Mouse (Mus musculus) neutrophil, adult 5-6 weeks (primary cell): Measurements from ENCODE around the gene Dennd6b. TPM values are rescaled to one million over a fixed set of nuclear protein-coding genes. Genes with fewer than 3 reads are reported as not detected.

Experiments
- ATAC-seq: fragments of 151-379, 151-347 bp; 2 replicates; pipeline ENCODE4 v1.8.0; 2017; ENCODE audit warnings: mild to moderate bottlenecking, moderate TSS enrichment; ENCODE audit not compliant: insufficient number of reproducible peaks, poor library complexity, low FRiP score, severe bottlenecking; ENCODE audit errors: extremely low read depth
- total RNA-seq: library from RNA; stranded (forward); fragments of 200-1000 nt; gene quantifications from 2 replicates; pipeline ENCODE4 v1.2.3, GENCODE M21; 2017

The Dennd6b gene
- 14.3 and 14.5 TPM in 2 replicates for total RNA-seq

DNA sequence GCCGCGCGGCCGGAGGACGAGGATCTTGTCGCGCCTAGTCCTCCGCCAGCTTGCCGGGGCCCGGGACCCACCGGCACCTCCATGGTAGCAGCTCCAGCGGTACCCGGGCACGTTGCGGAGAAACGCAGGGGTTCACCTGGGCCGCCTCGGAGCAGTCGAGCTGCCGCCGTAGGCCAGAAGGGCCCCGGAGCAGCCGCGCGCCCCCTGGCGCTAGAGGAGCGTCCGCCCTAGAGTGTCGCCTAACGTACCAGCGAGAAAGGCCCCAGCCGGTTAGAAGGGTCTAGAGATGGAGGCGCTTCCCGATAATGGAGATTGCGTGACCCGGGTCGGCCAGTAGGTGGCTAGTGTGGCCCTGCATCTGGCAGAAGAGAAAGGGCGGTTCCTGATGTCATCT is at the start of gene Dennd6b:
Dennd6b (minus strand) TSS at position 184 of the 394 bp plus-strand sequence.
- ATAC-seq, result peak; percentile 99

DNA sequence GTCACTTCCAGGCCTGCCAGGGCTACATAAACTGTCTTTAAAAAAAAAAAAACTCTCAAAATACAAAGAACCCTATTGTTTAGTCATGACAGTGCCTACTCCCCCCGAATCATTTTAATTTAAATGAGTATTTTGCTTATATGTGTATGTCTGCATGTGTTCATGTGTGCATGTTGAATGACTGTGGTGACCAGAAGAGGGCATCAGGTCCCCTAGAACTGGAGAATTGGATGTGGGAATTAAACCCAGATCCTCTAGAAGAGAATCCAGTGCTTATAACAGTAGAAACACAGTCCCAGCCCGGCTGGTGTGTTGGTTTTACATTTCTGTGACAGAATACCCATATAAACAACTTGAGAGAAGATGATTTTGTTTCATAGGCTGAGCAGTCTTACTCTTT is 44.7 kb upstream of the Dennd6b start:
- ATAC-seq, result no peak

DNA sequence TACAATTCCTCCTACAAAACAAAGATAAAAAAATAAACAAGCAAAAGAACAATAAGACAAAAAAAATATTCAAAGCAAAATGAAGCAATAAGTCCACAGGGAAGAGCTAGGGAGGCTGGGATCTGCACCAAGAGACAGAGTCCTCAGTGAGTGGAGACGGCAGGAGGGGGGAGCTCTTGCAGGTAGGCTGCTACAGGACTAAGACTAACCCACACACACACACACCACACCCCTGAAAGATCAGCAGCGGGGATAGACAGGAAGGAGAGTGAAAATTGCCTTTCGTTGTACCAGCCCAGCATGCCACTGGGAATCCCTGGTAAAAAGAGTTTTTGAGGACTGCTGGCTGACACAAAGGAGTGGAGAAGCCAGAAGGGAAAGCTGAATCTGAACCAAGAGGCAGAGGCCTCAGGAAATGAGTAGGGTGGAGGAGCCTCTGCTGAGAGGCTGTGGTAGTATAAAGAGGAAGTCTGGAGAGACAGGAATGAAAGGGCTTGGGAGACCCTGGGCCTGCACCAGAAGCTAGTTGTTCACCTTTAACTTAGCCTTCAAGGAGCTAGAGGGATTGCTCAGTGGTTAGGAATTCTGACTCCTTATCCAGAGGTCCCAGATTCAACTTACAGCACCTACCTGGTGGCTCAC is 43.6 kb upstream of the Dennd6b start:
- ATAC-seq, result no peak

DNA sequence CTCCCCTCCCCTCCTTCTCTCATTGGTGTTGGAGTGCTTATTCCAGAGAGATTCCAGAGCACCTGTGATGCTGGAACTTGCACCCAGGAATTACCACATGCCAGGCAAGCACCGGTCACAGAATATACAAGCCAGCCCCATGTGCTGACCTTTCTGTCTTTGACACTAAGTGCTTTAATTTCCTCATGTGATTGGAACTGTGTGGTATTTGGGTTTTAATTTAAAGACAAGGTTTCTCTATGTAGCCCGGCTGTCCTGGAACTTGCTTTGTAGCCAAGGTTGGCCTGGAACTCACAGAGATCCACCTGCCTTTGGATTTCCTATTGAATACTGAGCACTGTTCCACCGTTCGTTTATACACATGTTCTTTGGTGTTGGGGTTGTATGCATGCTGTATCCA is 37.8 kb upstream of the Dennd6b start:
- no peak for ATAC-seq

DNA sequence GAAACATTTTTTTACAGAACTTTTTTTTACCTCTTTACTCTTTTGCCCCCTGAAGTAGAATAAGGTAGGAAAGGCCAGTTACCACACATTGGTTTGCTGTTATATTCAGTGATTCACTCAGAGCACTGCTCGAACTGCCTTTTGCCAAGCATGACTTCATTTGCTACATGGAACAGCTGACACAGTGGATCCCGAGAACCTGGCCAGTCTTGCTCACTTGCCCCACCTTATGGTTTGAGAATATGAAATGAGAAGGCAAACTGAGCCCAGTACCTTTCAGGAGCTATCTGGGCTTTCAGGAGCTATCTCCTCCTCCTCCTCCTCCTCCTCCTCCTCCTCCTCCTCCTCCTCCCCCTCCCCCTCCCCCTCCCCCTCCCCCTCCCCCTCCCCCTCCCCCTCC is 37.3 kb upstream of the Dennd6b start:
- ATAC-seq, result no peak

DNA sequence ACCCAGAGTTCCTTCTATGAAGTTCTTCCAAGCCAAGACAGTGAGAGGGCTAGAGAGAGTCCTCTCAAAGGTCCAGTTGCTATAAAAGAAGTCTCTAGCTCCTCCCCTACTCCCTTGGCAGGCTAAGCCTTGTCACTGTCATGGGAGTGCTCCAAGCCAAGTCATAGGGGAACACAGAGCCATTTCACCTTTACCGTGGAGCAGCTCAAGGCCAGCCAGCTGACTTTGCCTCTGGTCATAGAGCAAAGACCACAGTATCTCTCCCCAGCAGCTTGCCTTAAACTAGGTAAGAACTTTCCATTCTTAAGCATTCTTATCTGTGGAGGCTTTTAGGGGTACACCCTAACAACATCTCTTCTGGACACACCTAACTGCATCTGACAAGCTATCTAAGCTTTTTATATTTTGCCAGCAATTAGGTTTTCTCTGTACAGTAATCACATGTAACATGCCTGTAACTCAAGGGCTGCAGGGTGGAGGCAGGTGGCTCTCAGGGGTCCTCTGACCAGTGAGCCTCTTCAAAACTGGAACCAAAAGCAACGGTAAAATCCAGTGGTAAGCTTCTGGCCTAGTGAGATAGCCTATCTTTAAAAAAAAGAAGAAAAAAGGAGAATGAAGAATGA is 19.4 kb upstream of the Dennd6b start:
- no peak for ATAC-seq

DNA sequence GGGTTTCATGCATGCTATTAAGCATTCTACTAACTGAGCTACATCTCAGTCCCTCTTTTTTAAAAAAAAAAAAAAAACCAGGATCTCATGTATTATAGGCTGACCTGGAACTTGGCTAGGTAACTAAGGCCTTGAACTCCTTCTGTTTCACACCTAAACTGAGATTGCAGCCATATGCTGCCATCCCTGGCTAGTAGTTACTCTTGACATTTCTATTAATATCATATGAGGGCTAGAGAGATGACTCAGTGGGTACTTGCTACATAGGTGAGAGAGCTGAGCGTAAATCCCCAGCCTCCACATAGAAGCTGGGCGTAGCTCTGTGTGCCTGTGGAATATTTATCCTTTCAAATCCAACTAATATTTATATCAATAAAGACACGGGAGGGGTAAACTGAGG is 18.7 kb upstream of the Dennd6b start:
- no peak for ATAC-seq

DNA sequence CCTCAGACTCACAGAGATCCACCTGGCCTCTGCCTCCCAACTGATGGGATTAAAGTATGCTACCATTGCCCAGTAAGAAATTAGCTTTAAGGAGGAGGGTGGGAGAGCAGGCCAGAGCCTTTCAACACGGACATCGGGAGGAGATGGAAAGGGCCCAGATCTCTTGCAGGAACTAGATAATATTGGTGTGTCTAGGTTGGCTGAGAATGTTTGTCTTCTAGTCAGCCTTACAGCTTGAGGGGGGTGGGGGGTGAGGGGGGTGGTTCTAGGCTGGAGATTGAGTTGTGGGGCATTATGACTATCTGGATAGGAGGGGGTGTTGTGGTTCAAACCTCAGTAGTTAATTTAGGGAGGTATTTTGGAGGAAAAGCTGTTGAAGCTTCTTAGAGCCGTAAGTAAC is 17.2 kb upstream of the Dennd6b start:
- ATAC-seq, result no peak

DNA sequence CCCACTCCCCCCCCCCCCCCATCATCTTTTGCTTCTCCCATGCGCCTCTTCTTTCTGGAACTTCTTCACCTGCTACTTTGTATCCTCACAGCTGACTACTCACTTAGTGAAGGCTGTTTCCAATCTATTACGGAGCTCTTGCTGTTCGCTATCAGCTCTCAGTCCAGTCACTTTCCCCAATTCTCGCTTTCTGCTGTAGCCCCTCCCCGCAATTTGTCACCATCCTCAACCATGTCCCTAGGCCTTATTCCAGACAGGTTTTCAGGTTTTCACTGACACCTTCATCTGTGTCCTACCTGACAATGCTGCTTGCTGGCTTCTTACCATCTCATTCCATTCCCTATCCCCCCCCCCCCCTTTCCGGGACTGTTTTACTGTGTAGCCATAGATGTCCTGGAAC is 16.2 kb upstream of the Dennd6b start:
- ATAC-seq, result no peak

DNA sequence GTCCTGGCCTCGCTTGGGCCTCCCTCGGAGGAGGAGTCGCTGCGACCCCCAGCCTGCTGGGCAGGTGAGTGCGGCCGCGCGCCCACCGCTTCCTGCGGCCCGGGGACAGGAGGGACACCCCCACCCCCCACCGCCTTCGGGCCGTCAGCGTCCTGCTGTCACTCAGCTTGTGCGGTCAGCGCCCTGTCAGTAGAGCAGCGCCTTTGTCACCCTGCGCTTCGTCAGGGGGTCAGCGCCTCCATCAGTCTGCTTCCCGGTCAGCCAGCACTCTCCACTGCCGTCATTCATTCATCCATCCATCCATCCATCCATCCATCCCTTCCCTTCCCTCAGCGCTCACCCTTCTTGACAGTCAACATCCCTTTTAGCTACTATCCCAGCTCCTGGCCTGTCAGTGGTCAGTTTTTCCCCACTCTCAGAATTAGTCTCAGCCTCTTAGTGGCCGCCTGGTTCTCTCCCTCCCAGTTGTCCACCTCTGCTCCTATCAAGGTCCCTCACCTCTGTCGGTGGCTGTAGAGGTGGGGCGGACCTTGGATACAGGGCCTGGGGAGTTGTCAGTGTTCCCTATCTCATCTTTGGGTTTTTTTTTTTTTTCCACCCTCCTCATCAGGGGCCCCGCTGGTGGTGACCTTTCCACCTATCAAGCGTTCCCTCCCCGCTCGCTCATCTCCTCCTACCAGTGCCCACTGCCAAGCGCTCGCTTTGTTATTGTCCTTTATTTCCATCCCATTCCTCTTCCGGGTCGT is 15.6 kb upstream of the Dennd6b start:
- no peak for ATAC-seq

DNA sequence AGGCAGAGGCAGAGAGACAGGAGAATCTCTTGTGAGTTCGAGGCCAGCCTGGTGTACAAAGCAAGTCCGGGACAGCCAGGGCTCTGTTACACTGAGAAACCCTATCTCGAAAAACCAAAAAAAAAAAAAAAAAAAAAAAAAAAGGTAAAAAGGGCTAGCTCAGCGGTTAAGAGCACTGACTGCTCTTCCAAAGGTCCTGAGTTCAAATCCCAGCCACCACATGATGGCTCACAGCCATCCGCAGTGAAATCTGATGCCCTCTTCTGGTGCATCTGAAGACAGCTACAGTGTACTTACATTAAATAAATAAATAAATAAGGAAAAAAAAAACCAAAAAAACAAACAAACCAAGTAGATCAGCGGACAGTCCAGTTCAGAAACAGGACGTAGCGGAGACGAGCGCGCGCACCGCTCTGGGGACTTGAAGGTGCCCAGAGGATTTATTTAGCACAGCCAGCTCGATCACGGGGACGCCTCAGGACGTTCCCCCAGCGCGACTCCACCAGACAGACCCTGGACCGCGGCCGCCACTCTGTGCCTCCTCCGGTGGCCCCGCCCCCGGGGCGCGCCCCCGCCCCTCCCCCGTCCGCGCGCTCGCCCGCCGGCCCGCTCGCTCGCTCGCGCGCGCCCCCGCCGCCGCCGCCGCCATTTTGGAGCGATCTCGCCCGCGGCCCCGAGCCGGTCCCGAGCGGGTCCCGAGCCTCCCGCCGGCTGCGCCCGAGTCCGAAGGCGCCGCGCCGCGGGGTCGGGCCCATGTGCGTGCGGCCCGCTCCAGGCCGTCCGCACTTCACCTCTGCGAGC is 14.8 kb upstream of the Dennd6b start, which contains the start of gene Ppp6r2:
Ppp6r2 (plus strand) TSS at position 639 of the 801 bp plus-strand sequence.
- ATAC-seq, result peak; percentile 60

DNA sequence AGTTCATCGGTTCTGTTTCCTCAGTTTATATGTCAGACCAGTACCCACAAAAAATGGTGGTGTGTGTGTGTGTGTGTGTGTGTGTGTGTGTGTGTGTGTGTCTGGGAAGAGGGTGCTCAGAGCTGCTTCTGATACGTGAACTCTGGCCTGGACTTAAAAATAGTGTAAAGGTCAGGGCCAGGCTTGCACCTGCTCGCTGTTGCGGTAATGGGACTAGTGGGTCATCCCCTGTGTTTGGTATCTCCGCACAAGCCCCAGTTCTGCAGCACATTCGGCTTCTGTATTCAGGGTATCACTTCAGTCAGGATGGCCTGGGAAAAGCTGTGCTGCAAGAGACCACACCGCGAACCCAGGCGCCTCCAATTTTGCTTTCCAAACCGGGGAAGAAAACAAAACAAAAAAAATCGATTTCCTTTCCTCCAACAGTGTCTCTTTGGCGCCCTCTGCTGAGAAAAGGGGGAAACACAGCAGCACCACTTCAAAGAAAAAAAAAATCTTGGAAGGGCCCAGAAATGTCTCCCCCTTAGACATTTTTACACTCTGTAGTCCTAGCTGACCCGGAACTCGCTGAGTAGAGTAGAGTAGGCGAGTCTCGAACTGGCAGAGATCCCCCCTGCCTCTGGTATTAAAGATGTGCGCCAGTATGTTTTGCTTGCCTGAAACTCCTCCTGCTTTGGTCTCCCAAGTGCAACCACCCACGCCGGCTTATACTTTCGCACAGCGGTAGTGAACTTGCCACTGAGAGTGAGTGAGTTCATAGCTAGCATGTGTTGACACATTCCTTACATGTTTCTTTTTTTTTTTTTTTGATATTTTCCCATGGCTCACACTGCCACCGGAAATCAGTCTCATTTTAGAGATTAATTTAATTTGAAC is 13.8 kb upstream of the Dennd6b start:
- peak; percentile 59 for ATAC-seq

DNA sequence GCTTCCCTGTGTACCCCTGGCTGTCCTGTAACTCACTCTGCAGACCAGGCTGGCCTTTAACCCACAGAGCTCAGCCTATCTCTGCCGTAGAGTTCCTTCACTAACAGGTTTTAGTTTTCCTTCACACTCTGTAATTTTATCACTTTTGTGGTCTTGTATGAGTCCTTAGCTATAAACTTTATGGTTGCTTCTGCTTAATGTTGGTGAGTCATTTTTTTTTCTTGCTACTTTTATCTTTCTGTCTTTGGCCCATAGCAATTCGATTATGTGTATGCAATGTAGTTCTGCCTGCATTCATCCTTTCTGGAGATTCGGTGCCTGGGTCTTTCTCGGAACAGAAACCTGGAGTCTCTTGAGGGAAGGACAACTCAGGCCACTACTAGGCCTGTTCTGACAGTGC is 11.2 kb upstream of the Dennd6b start:
- no peak for ATAC-seq

DNA sequence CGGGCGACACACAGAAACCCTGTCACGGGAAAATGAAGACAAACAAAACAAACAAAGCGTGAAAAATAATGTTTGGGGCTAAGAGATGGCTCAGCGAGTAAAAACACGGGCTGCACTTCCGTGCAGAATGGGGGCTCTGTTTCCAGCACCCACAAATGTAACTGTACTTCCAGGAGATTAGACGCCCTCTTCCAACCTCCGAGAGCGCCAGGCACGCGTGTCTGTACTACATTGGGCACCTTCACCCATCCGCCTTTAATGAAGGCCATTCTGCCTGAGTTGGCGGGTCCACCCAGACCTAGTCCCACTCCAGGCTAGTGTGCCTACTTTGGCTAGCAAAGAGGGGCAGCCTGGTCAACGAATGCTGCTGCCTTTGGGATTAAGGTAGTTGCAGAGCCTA is 760 bp upstream of the Dennd6b start:
- ATAC-seq, result no peak

DNA sequence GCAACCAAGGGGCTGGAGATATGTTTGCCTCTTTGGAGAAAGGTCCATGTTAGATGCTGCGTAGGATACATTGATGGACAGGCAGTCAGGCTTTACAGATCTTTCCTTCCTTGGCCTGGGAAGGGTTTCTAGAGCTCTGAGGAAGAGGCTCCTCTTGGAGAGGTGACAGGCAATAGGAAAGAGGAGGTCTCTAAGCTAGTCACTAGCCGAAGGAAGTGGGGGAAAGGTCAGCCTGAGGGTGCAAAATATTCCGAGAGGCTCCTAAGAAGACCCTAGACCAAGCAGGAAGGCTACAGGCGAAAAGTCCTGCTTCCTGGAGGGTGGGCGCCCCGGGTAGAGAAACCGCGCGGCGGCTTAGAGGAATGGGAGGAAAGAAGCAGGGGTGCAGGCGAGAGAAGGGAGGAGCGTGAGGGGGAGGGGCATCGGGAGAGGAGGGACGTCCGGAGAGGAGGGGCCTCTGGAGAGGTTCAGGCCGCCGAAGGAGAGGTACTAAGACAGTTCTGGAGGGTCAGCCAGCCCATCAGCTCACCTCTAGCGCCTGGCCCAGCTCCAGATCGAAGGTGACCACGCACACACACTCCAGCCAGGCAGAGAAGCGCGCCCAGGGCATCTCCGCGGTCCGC is 495 bp downstream of the Dennd6b start:
- peak; percentile 68; the same call in 1 of the 2 replicates for ATAC-seq

DNA sequence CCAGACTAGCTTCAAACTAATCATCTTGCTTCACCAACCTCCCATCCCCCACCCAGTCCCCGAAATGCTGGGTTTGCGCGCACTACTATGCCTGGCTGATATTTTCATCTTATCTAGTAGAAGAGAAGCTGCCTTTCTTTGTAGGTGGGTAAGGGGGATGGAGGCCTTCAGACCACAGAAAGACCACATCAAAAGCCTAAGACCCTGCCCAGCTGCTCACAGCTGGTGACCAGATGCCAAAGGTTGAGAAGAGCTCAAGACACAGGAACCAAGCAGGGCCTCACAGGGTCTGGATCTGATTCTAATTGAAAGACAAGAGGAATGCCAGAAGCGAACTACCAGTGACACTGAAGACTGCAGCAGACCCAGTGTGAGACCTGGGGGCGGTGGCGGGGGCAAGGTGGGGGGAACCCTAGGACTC is 1.0 kb downstream of the Dennd6b start:
- ATAC-seq, result no peak

DNA sequence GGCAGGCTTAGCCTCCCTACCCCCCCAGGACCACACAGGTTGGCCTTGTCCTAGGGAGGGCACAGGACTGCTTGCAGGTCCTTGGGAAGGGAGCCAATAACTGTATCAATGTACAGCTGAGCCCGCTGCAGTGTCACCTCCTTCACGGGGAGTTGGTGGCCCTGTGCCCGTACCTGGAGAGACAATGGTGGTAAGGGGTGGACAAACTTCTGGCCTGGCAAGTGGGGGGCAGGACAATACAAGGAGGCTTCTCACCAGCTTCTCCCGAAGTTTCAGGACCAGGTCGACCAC is 11.4 kb downstream of the Dennd6b start:
- ATAC-seq, result no peak
